Mouse (Mus musculus): ENCODE results near the gene Zfp595.
"Not testable (repeated sequence)": the region's sequence is repeated elsewhere in the genome, so short reads cannot be mapped to it uniquely, and the experiment has no call there.

The Zfp595 gene

GRCm38 (mm10) chr13:67332019-67332724 lies at the start of gene Zfp595:
Gene Zfp595 (minus strand): TSS chr13:67332570.
- DNase-seq (ENCODE audit: low spot score in 2 of 2) = peak; percentile 72 to 80

GRCm38 (mm10) chr13:67376255-67376654 lies 43.9 kb upstream of the Zfp595 start:
- DNase-seq (ENCODE audit: low spot score in 2 of 2) = not testable (repeated sequence)

GRCm38 (mm10) chr13:67375050-67375911 lies 42.9 kb upstream of the Zfp595 start, which contains the start of the genes Gm28041 and Zfp456:
Gene Gm28041 (minus strand): TSS chr13:67375733.
Gene Zfp456 (minus strand): TSS chr13:67375810.
- DNase-seq (ENCODE audit: low spot score in 2 of 2) = peak; percentile 62 to 70

- peak; percentile 83 to 88 for DNase-seq (ENCODE audit: low spot score in 2 of 2)
Observed at GRCm38 (mm10) chr13:67360131-67360744, 27.9 kb upstream of the Zfp595 start, which contains the start of the genes Gm28044 and Zfp953. Gene Gm28044 (minus strand): TSS chr13:67360536. Gene Zfp953 (minus strand): TSS chr13:67360605.

- no peak for DNase-seq (ENCODE audit: low spot score in 2 of 2)
Observed at GRCm38 (mm10) chr13:67351854-67352253, 19.5 kb upstream of the Zfp595 start.

- no peak for DNase-seq (ENCODE audit: low spot score in 2 of 2)
Observed at GRCm38 (mm10) chr13:67343422-67343821, 11.1 kb upstream of the Zfp595 start.

GRCm38 (mm10) chr13:67332877-67333276 lies 507 bp upstream of the Zfp595 start:
- DNase-seq (ENCODE audit: low spot score in 2 of 2) = no peak

- no peak for DNase-seq (ENCODE audit: low spot score in 2 of 2)
Observed at GRCm38 (mm10) chr13:67306718-67307117, 25.7 kb downstream of the Zfp595 start.

GRCm38 (mm10) chr13:67305822-67306672 lies 26.3 kb downstream of the Zfp595 start, which contains the start of gene Zfp457:
Gene Zfp457 (minus strand): TSS chr13:67306485.
- peak; percentile 78 to 83 for DNase-seq (ENCODE audit: low spot score in 2 of 2)

- no peak for DNase-seq (ENCODE audit: low spot score in 2 of 2)
Observed at GRCm38 (mm10) chr13:67278314-67278713, 54.1 kb downstream of the Zfp595 start, which contains the start of gene Zfp458. Gene Zfp458 (minus strand): TSS chr13:67278466.

- not testable (repeated sequence) for DNase-seq (ENCODE audit: low spot score in 2 of 2)
Observed at GRCm38 (mm10) chr13:67269383-67270065, 62.8 kb downstream of the Zfp595 start.

GRCm38 (mm10) chr13:67268568-67269369 lies 63.6 kb downstream of the Zfp595 start:
- DNase-seq (ENCODE audit: low spot score in 2 of 2) = peak; percentile 54 to 71
